ENCODE assay signal across 8 mouse cellular contexts in the genomic region with DNA sequence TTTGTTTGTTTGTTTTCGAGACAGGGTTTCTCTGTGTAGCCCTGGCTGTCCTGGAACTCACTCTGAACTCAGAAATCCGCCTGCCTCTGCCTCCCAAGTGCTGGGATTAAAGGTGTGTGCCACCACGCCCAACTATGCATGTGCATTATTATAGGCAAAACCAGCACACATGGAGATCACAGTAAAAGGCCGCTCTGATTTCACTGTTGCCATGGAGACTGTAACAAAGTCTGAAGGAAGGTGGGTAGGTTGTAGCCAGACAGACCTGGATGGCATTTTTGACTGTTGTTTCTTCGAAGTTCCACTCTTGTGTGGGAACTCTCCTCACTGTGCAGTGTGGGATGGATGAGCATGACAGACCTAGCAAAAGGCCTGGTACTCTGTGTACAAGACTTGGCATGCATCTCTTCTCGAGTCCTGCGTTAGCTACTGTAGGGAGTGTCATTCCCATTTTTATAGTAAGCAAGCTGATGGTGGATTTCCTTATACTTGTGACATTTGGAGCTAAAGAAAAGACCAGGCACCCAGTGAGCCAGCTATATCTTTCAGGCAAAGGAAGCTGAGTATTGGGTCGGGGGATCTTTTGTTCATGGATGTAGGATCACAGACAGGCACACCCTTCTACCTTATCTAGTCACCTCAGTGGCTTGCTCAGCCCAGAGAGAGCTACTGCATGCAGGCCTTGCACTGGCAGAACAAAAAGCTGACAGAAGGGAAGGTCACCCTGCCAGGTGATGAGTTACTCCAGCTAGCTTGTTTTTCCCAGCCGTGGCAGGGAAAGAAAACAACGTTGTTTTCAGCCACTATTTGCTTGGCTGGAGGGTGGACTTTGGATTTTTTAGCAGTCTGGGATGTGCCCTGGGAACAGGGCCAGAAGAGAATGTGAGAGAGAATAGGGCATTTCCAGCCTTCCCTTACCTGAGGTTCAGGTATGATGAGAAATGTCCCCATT. TPM values are rescaled to one million over a fixed set of nuclear protein-coding genes. Genes with fewer than 3 reads are reported as not detected.
A peak's percentile ranks its signal among the peaks of the same experiment; 100 is the strongest.
DNase-seq lines count a peak whose midpoint lies in the region; ATAC-seq and TF ChIP-seq lines count a peak whose summit lies in the region.

No protein-coding gene starts in this region.

- no peak; the same call in 1 of the 2 replicates for TF ChIP-seq EP300 in liver, postnatal 0 days (IDR thresholded peaks at IDR 0.05; ENCODE audit: low read depth)

- no peaks in the 10 kb centered on the region for H3K9me3 ChIP-seq in hindbrain, postnatal 0 days (ENCODE audit: low read length)
- no peaks in the 10 kb centered on the region for H3K9me3 ChIP-seq in liver, postnatal 0 days (ENCODE audit: low read length)

- peak overlapping the region; percentile 63 for H3K4me2 ChIP-seq in hindbrain, postnatal 0 days (ENCODE audit: low read depth, low read length)
- peak overlapping the region; percentile 86 for H3K4me2 ChIP-seq in liver, postnatal 0 days (ENCODE audit: low read depth, low read length)

- no peaks in the 10 kb centered on the region for H3K36me3 ChIP-seq in hindbrain, postnatal 0 days (ENCODE audit: insufficient read depth, low read length)
- no peaks in the 10 kb centered on the region for H3K36me3 ChIP-seq in liver, postnatal 0 days (replicated peaks; ENCODE audit: insufficient read depth, low read length)

- H3K9ac ChIP-seq in hindbrain, postnatal 0 days (replicated peaks; ENCODE audit: low read length) = peak overlapping the region; percentile 66
- peak overlapping the region; percentile 93 for H3K9ac ChIP-seq in liver, postnatal 0 days (replicated peaks)

- WGBS in hindbrain, postnatal 0 days = 77% methylated on average over 10 of the region's 10 CpGs
- WGBS in liver, postnatal 0 days (ENCODE audit: insufficient replicate concordance) = 62% methylated on average over 10 of the region's 10 CpGs

- peak overlapping the region; percentile 81 for H3K4me3 ChIP-seq in hindbrain, postnatal 0 days (ENCODE audit: low read length)
- H3K4me3 ChIP-seq in liver, postnatal 0 days (ENCODE audit: low read depth, low read length) = peak overlapping the region; percentile 87; the same call in 1 of the 2 replicates

- peak overlapping the region; percentile 98 for H3K27ac ChIP-seq in hindbrain, postnatal 0 days
- H3K27ac ChIP-seq in liver, postnatal 0 days (ENCODE audit: low read depth) = peak overlapping the region; percentile 97

- no peak for ATAC-seq in hindbrain, postnatal 0 days
- peak; percentile 0; the same call in 1 of the 2 replicates for ATAC-seq in liver, postnatal 0 days

- H3K4me1 ChIP-seq in hindbrain, postnatal 0 days (ENCODE audit: insufficient read depth, low read length) = peaks cover 15% of the 10 kb centered on the region
- peaks cover 39% of the 10 kb centered on the region for H3K4me1 ChIP-seq in liver, postnatal 0 days (ENCODE audit: insufficient read depth)

- peak; percentile 76 for DNase-seq in kidney, adult 11 months
- DNase-seq in kidney, postnatal 4 days = no peak
- DNase-seq in brain, adult 2 months (ENCODE audit: low read depth, low spot score) = peak; percentile 59
- DNase-seq in hindbrain, postnatal 0 days (ENCODE audit: low spot score) = no peak
- peak; percentile 51 for DNase-seq in liver, postnatal 0 days
- no peak for DNase-seq in adrenal gland, postnatal 14 days
- no peak for DNase-seq in urinary bladder, adult 2 months (ENCODE audit: low spot score)
- DNase-seq in adrenal gland, postnatal 25 days = no peak

- no peaks in the 10 kb centered on the region for H3K27me3 ChIP-seq in hindbrain, postnatal 0 days (ENCODE audit: insufficient read depth, low read length)
- no peaks in the 10 kb centered on the region for H3K27me3 ChIP-seq in liver, postnatal 0 days (ENCODE audit: insufficient read depth, low read length)

- no peak for TF ChIP-seq CTCF in hindbrain, postnatal 0 days (IDR thresholded peaks at IDR 0.05; ENCODE audit: low read depth)
- TF ChIP-seq CTCF in liver, postnatal 0 days (IDR thresholded peaks at IDR 0.05; ENCODE audit: low read depth) = no peak

RNA-seq across cellular contexts. Expression of a gene that starts 1.6 kb away (rescaled TPM):
- 37.6 and 38.8 TPM in 2 replicates for total RNA-seq in hindbrain, postnatal 0 days (2014; rRNA removed)
- 66.3 and 66.6 TPM in 2 replicates for polyA plus RNA-seq in hindbrain, postnatal 0 days (2015; fragmentation: Nextera tagmentation; extraction: Ambion mirVana)
- 15.6 and 16.7 TPM in 2 replicates for polyA plus RNA-seq in liver, postnatal 0 days (2015; fragmentation: Nextera tagmentation; extraction: Ambion mirVana)
- total RNA-seq in adrenal gland, postnatal 14 days (2021) = 36.9 and 40.8 TPM in 2 replicates
- 21.5 and 41.1 TPM in 2 replicates for polyA plus RNA-seq in urinary bladder, adult 2 months (2012; rRNA removed)
- 41.3 and 44.3 TPM in 2 replicates for total RNA-seq in adrenal gland, postnatal 25 days (2021)

RNA-seq across cellular contexts. Expression of a gene that starts 4.4 kb away (rescaled TPM):
- total RNA-seq in hindbrain, postnatal 0 days (2014; rRNA removed) = 217 and 235 TPM in 2 replicates
- 123 and 126 TPM in 2 replicates for polyA plus RNA-seq in hindbrain, postnatal 0 days (2015; fragmentation: Nextera tagmentation; extraction: Ambion mirVana)
- polyA plus RNA-seq in liver, postnatal 0 days (2015; fragmentation: Nextera tagmentation; extraction: Ambion mirVana) = 34.8 and 36.7 TPM in 2 replicates
- 86.3 and 87.7 TPM in 2 replicates for total RNA-seq in adrenal gland, postnatal 14 days (2021)
- polyA plus RNA-seq in urinary bladder, adult 2 months (2012; rRNA removed) = 84.0 and 91.8 TPM in 2 replicates
- total RNA-seq in adrenal gland, postnatal 25 days (2021) = 75.1 and 85.4 TPM in 2 replicates

RNA-seq across cellular contexts. Expression of a gene that starts 46.5 kb away (rescaled TPM):
- 0.47 TPM in 1 of 2 replicates, not detected in the other for total RNA-seq in hindbrain, postnatal 0 days (2014; rRNA removed)
- polyA plus RNA-seq in hindbrain, postnatal 0 days (2015; fragmentation: Nextera tagmentation; extraction: Ambion mirVana) = 0.29 and 0.31 TPM in 2 replicates
- polyA plus RNA-seq in liver, postnatal 0 days (2015; fragmentation: Nextera tagmentation; extraction: Ambion mirVana) = 0.09 TPM in 1 of 2 replicates, not detected in the other
- not detected in 2 replicates for total RNA-seq in adrenal gland, postnatal 14 days (2021)
- polyA plus RNA-seq in urinary bladder, adult 2 months (2012; rRNA removed) = 0.09 TPM in 1 of 2 replicates, not detected in the other
- total RNA-seq in adrenal gland, postnatal 25 days (2021) = not detected in 2 replicates

RNA-seq across cellular contexts. Expression of a gene that starts 56.9 kb away (rescaled TPM):
- 29.8 and 43.0 TPM in 2 replicates for total RNA-seq in hindbrain, postnatal 0 days (2014; rRNA removed)
- polyA plus RNA-seq in hindbrain, postnatal 0 days (2015; fragmentation: Nextera tagmentation; extraction: Ambion mirVana) = 119 and 121 TPM in 2 replicates
- polyA plus RNA-seq in liver, postnatal 0 days (2015; fragmentation: Nextera tagmentation; extraction: Ambion mirVana) = 38.9 and 40.2 TPM in 2 replicates
- total RNA-seq in adrenal gland, postnatal 14 days (2021) = 54.2 and 57.6 TPM in 2 replicates
- 59.9 and 64.6 TPM in 2 replicates for polyA plus RNA-seq in urinary bladder, adult 2 months (2012; rRNA removed)
- total RNA-seq in adrenal gland, postnatal 25 days (2021) = 63.9 and 76.9 TPM in 2 replicates

Comparison
In these comparisons a context has a peak if more than half of its experiments do, and no peak if none do; other contexts are left out.
1. DNase-seq: peak in kidney, adult 11 months (single experiment), brain, adult 2 months (single experiment) and liver, postnatal 0 days (single experiment); none in kidney, postnatal 4 days (0 of 2), hindbrain, postnatal 0 days (single experiment), adrenal gland, postnatal 14 days (single experiment), urinary bladder, adult 2 months (single experiment) and adrenal gland, postnatal 25 days (single experiment).